Mouse (Mus musculus) limb, embryonic 13.5 days (tissue): ENCODE measurements around the gene Gabrd. TPM values are rescaled to one million over a fixed set of nuclear protein-coding genes. Genes with fewer than 3 reads are reported as not detected.

Experiments
- ATAC-seq: fragments of 200-750 bp; cut with Nextera tagmentation; 2 replicates; pipeline ENCODE4 v1.8.0; 2017; ENCODE audit warnings: low read depth, moderate number of reproducible peaks, moderate TSS enrichment; ENCODE audit not compliant: low FRiP score
- H3K27ac ChIP-seq: fragments of 300-500 bp; sonication (generic); 2 replicates; pipeline ENCODE4 v1.5.1; 2015; ENCODE audit warnings: inconsistent platforms, mild to moderate bottlenecking, moderate library complexity
- H3K27me3 ChIP-seq: fragments of 300-500 bp; sonication (generic); 2 replicates; pipeline ENCODE4 v1.6.1; 2015; ENCODE audit warnings: mild to moderate bottlenecking, inconsistent platforms
- H3K36me3 ChIP-seq: fragments of 300-500 bp; sonication (generic); 2 replicates; pipeline ENCODE4 v1.6.1; 2015; ENCODE audit warnings: inconsistent platforms, mild to moderate bottlenecking, moderate library complexity
- H3K4me1 ChIP-seq: fragments of 300-500 bp; sonication (generic); 2 replicates; pipeline ENCODE4 v1.6.1; 2015; ENCODE audit warnings: inconsistent platforms
- H3K4me2 ChIP-seq: fragments of 300-500 bp; sonication (generic); replicated peaks from 2 replicates; pipeline ENCODE4 v1.6.1; 2015; ENCODE audit warnings: inconsistent platforms, mild to moderate bottlenecking, moderate library complexity
- H3K4me3 ChIP-seq: fragments of 300-500 bp; sonication (generic); 2 replicates; pipeline ENCODE4 v1.5.1; 2015; ENCODE audit warnings: moderate library complexity, mild to moderate bottlenecking, inconsistent platforms
- H3K9ac ChIP-seq: fragments of 300-500 bp; sonication (generic); 2 replicates; pipeline ENCODE4 v1.6.1; 2015; ENCODE audit warnings: mild to moderate bottlenecking, inconsistent platforms
- H3K9me3 ChIP-seq: fragments of 300-500 bp; sonication (generic); 2 replicates; pipeline ENCODE4 v1.6.1; 2016; ENCODE audit warnings: inconsistent platforms
- WGBS: fragments of 180-500 bp; shearing (Covaris S2); methylation state at CpG from one replicate; pipeline ENCODE4 v1.1.7; 2015; 5-methylcytosine and 5-hydroxymethylcytosine counted together
- polyA plus RNA-seq: library from polyadenylated mRNA; unstranded; fragments of >200 nt; fragmentation: Nextera tagmentation; extraction: Ambion mirVana; gene quantifications from 2 replicates; pipeline ENCODE4 v1.2.1, GENCODE M21; 2015

The Gabrd gene
- polyA plus RNA-seq, 1 experiment from 2014 or later: 0.15 TPM

- H3K9ac ChIP-seq: no peak overlapping the region
- H3K4me1 ChIP-seq: no peaks in the 10 kb centered on the region
- H3K27me3 ChIP-seq: peaks cover 18% of the 10 kb centered on the region
- H3K36me3 ChIP-seq: no peaks in the 10 kb centered on the region
- no peaks in the 10 kb centered on the region; the same call in 1 of the 2 replicates for H3K9me3 ChIP-seq
- 81% methylated on average over 5 of the region's 5 CpGs for WGBS
- H3K4me3 ChIP-seq: no peak overlapping the region
- no peak for ATAC-seq
- H3K4me2 ChIP-seq: no peak overlapping the region
- H3K27ac ChIP-seq: no peak overlapping the region
Measured at GRCm38 (mm10) chr4:155371797-155372735, 25.8 kb downstream of the Gabrd start.

DNA sequence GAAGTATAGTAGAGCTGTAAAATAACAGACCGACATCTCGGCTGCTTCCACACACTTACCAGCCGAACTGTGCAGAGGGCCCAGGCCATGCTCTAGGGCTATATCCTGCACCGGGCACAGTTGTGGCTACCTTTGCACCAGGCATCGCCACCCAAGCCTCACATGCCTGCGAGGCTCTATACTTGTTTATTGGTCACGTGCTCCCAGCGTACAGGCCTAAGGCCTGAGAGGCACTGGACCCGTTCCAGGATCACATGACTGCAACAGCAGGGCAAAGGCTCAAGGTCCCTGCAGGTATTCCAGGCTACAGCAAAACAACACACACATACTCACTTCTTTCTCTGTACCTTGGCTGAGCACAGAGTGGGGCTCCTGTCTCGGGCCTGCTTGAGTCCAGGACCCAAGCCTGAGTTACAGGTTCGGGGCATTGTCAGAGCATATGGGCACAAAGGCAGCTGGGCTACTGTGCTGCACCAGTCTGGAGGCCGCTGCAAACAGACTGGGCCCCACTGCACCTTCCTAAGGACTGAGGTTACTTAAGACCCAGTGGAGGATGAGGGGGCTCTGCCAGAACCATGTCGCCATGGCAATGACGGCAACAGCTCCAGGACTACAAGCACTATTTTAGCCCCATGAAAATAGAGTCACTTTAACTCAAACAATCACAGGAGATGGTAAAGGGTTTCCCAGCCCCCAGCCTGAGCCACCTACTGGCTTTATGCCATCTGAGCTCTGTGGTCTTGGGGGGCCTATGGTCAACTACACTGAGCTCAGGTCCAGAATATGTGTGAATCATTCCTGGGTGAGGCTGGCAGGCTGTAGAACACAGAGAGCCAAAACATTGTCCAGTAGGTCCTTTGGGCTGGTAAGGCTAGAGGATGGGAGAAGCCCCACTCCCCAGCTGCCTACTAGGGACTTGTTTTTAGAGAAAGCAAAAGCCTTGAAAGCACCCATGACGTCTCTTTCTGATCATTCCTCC, 26.9 kb downstream of the Gabrd start:
- Histone ChIP-seq H3K4me2 (no peak overlapping the region), H3K9ac (no peak overlapping the region), H3K36me3 (no peaks in the 10 kb centered on the region), H3K27ac (no peak overlapping the region), H3K4me1 (no peaks in the 10 kb centered on the region), H3K27me3 (peaks cover 21% of the 10 kb centered on the region), H3K4me3 (no peak overlapping the region), H3K9me3 (no peaks in the 10 kb centered on the region; the same call in 1 of the 2 replicates)
- 81% methylated on average over 15 of the region's 15 CpGs for WGBS
- no peak for ATAC-seq

GRCm38 (mm10) chr4:155368684-155369083, 29.2 kb downstream of the Gabrd start:
- no peak overlapping the region for H3K4me3 ChIP-seq
- no peaks in the 10 kb centered on the region for H3K9me3 ChIP-seq
- no peaks in the 10 kb centered on the region for H3K36me3 ChIP-seq
- H3K9ac ChIP-seq: no peak overlapping the region
- H3K27me3 ChIP-seq: peaks cover 41% of the 10 kb centered on the region
- H3K4me2 ChIP-seq: no peak overlapping the region
- 31% methylated on average over 12 of the region's 12 CpGs for WGBS
- H3K27ac ChIP-seq: no peak overlapping the region
- no peak for ATAC-seq
- no peaks in the 10 kb centered on the region for H3K4me1 ChIP-seq

- WGBS: 87% methylated on average over 9 of the region's 9 CpGs
- H3K4me1 ChIP-seq: no peaks in the 10 kb centered on the region
Measured at GRCm38 (mm10) chr4:155367739-155368138, 30.2 kb downstream of the Gabrd start.

GRCm38 (mm10) chr4:155366784-155367183, 31.1 kb downstream of the Gabrd start:
- Histone ChIP-seq H3K27me3 (peaks cover 60% of the 10 kb centered on the region), H3K4me2 (no peak overlapping the region), H3K4me1 (peaks cover 3% of the 10 kb centered on the region; the same call in 1 of the 2 replicates), H3K9ac (no peak overlapping the region), H3K36me3 (no peaks in the 10 kb centered on the region), H3K9me3 (no peaks in the 10 kb centered on the region), H3K4me3 (no peak overlapping the region), H3K27ac (no peak overlapping the region)
- no peak for ATAC-seq
- 56% methylated on average over 6 of the region's 6 CpGs for WGBS

More at GRCm38 (mm10) chr4:155367739-155368138, 30.2 kb downstream of the Gabrd start:
- ATAC-seq: no peak
- Histone ChIP-seq H3K27ac (no peak overlapping the region), H3K9ac (no peak overlapping the region), H3K4me2 (no peak overlapping the region), H3K27me3 (peaks cover 51% of the 10 kb centered on the region), H3K9me3 (no peaks in the 10 kb centered on the region), H3K4me3 (no peak overlapping the region), H3K36me3 (no peaks in the 10 kb centered on the region)

- no peak for ATAC-seq
- Histone ChIP-seq H3K4me1 (peaks cover 12% of the 10 kb centered on the region; the same call in 1 of the 2 replicates), H3K9me3 (no peaks in the 10 kb centered on the region), H3K9ac (no peak overlapping the region), H3K36me3 (no peaks in the 10 kb centered on the region), H3K4me2 (no peak overlapping the region), H3K27ac (no peak overlapping the region), H3K4me3 (no peak overlapping the region), H3K27me3 (peaks cover 100% of the 10 kb centered on the region)
- WGBS: 39% methylated on average over 5 of the region's 5 CpGs
Measured at GRCm38 (mm10) chr4:155362443-155362842, 35.5 kb downstream of the Gabrd start.

DNA sequence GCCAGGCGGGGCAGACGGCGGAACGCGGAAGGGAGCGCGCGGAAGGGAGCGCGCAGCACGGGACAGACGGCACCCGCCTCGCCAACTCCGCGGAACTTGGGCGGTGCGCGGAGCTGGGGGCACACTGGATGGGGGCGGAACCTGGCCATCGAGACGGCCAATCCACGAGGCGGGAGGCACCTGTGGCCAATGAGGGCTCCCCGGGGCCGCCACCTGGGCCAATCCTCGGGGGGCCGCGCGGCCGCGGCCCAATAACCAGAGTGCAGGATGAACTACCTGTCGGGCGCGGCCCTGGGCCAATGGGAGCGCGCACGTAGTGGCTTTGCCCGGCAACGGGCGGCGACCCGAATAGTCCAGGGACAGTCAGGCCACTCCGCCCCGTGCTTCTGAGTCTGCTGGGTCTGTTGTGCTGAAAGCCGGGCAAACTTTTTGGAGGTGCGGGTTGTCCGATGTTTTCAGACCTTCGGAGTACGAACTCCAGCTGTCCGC, 36.6 kb downstream of the Gabrd start, which contains the start of gene Prkcz:
Gene Prkcz (minus strand): TSS at position 59 of the 489 bp plus-strand sequence.
- peak within 1 kb of the TSS; percentile 69 for H3K4me2 ChIP-seq
- no peak within 1 kb of the TSS for H3K27ac ChIP-seq
- peak; percentile 85 for ATAC-seq
- H3K9ac ChIP-seq: peak within 1 kb of the TSS; percentile 40; the same call in 1 of the 2 replicates
- H3K36me3 ChIP-seq: no peaks in the 10 kb centered on the region
- WGBS: 0% methylated on average over 50 of the region's 51 CpGs
- no peaks in the 10 kb centered on the region for H3K9me3 ChIP-seq
- H3K4me3 ChIP-seq: peak within 1 kb of the TSS; percentile 50
- H3K27me3 ChIP-seq: peaks cover 98% of the 10 kb centered on the region
- peaks cover 12% of the 10 kb centered on the region; the same call in 1 of the 2 replicates for H3K4me1 ChIP-seq

DNA sequence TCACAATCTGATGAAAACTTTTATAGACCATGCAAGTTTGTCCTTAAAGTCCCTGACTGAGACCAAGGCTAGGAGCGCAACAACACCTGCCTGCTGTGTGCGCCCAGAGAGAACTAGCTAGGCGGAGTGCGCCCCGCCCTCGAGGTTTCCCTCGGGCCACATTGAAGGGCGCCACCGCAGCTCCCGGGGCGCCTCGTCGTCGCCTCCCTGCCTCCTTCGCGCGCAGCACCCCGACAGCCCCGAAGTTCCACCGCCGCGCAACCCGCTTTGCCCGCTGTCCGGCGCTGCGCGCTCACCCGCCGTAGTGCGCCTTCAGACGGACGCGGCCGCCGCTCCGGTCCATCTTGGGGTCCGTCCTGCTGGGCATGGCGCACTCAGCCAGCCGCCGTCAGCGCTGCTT, 37.1 kb downstream of the Gabrd start:
- no peak for ATAC-seq
- 1% methylated on average over 42 of the region's 42 CpGs for WGBS

DNA sequence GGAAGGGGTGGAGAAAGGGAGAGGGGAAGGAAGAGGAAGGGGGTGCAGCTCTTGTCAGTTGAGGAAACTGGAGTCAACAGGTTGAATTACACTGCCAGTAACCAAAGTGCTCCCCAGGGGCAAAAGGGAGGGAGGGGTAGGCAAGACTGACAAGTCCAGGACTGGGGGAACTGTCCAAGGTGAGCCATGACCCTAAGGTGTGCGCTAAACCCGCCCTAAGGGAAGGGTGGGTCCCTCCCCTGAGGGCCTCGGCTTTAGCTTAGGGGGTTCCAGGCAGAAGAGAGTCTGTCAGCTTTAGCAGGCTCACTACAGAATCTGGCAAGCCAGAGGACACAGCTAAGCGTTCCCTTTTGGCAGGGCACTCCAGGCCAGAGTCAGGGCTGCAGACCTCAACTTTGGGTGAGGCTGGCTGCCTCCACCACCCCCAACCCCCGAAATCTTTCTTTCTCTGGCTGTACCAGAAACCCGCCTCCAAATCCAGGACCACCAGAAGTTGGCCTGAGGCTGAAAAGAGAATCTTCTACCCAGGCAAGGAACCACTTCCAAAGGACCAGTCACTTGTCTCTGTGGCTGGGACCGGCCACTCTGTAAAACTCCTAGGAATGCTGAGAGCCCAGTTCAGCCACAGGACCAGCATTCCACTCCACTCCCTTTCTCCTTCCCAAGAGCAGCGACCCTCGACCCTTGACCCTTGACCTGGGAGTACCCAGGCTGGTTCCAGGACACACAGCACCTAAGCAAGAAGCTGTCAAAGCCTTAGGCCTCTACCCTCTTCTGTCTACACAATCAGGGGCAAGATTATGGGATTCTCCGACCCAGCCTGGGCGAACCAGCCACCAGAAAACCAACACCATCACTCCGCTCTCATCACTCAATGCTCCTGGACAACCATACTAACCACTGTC, 38.1 kb downstream of the Gabrd start:
- Histone ChIP-seq H3K4me2 (no peak overlapping the region), H3K4me1 (peaks cover 16% of the 10 kb centered on the region), H3K9ac (no peak overlapping the region), H3K27me3 (peaks cover 83% of the 10 kb centered on the region), H3K27ac (no peak overlapping the region), H3K9me3 (no peaks in the 10 kb centered on the region), H3K36me3 (no peaks in the 10 kb centered on the region), H3K4me3 (no peak overlapping the region)
- 44% methylated on average over 12 of the region's 12 CpGs for WGBS
- ATAC-seq: no peak

More for the DNA sequence above, 37.1 kb downstream of the Gabrd start:
- peak overlapping the region; percentile 50 for H3K4me3 ChIP-seq
- peaks cover 15% of the 10 kb centered on the region for H3K4me1 ChIP-seq
- no peaks in the 10 kb centered on the region for H3K36me3 ChIP-seq
- peak overlapping the region; percentile 69 for H3K4me2 ChIP-seq
- H3K27me3 ChIP-seq: peaks cover 93% of the 10 kb centered on the region
- H3K27ac ChIP-seq: no peak overlapping the region
- H3K9me3 ChIP-seq: no peaks in the 10 kb centered on the region
- 0 out of 2 replicates have a peak overlapping the region, but pooled peaks have one; percentile 40 for H3K9ac ChIP-seq

DNA sequence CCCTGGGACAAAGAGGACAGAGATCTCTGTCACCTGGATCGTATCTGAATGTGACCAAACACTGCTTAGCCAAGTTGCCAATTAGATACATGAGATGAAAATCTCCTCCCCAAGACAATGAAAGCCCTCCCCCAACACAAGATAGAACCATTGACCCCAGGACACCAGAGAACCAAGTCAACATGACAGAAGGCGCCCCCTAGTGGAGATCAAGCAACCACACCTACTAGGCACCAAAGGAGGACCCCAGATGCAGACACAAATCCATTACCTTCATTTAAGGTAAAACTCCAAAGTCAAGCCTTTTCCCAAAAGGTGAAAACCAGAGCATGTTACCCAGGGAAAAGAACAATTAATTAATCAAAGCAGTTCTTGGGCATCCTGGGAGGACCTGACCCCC, 40.3 kb downstream of the Gabrd start:
- no peaks in the 10 kb centered on the region for H3K9me3 ChIP-seq
- H3K36me3 ChIP-seq: no peaks in the 10 kb centered on the region
- H3K9ac ChIP-seq: no peak overlapping the region
- peaks cover 70% of the 10 kb centered on the region for H3K27me3 ChIP-seq
- H3K4me3 ChIP-seq: no peak overlapping the region
- peaks cover 16% of the 10 kb centered on the region for H3K4me1 ChIP-seq
- no peak overlapping the region for H3K4me2 ChIP-seq
- WGBS: 51% methylated on average over 2 of the region's 2 CpGs
- no peak overlapping the region for H3K27ac ChIP-seq
- no peak for ATAC-seq

DNA sequence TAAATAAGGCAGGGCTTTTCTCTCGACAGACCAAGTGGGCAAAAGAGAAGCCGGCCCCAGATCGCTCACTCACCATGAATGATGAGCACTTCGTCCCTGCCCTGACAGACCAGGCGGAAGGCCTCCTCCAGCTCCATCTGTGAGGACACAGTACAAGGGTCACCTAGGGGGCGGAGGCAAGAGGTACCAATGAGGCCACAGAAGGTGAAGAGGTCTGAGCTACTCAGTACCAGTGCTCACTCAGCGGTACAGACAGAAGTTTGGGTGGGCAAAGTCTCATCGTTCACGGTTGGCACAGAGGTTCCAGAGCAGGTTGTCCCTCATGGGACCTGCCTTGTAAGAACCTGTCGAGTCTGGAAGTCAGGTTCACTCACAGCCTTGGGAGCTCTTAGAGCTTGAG, 41.6 kb downstream of the Gabrd start:
- H3K4me1 ChIP-seq: peaks cover 9% of the 10 kb centered on the region
- H3K4me3 ChIP-seq: no peak overlapping the region
- H3K4me2 ChIP-seq: no peak overlapping the region
- ATAC-seq: no peak
- H3K9me3 ChIP-seq: no peaks in the 10 kb centered on the region
- no peaks in the 10 kb centered on the region for H3K36me3 ChIP-seq
- H3K27me3 ChIP-seq: peaks cover 58% of the 10 kb centered on the region
- 88% methylated on average over 10 of the region's 10 CpGs for WGBS
- no peak overlapping the region for H3K27ac ChIP-seq
- H3K9ac ChIP-seq: no peak overlapping the region
